29 mouse cellular contexts compared by ENCODE assay signal in the genomic region with DNA sequence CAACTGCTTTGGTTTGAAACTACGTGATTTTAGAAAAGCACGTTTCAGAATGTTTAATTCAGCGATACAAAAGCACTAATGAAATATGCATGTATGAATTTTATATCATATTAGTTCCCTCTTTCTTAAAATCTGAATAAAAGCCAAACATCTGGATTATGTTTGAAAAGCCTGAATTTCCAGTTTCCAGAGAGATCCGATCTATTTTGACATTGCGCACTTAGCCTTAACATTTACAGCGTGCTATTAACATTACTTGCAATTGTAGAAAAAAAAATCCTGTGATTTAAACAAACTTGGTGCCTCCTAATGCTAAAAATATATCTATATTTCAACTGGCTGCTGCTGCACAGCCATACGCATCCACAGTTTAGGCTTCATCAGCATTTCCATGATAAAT.
"Had no signal": no experiment of that assay in that cellular context is flagged by ENCODE, and none has a peak within 500 bp of the region (broad histone marks: within the 10 kb centered on the region; RNA-seq: fewer than 3 reads in every experiment).

No protein-coding gene starts in this region.

- H3K4me2 ChIP-seq: limb, embryonic 12.5 days; limb, embryonic 13.5 days; limb, embryonic 15.5 days; liver, embryonic 11.5 days; liver, embryonic 12.5 days; liver, embryonic 13.5 days; liver, embryonic 15.5 days; lung, embryonic 15.5 days; midbrain, embryonic 11.5 days; midbrain, embryonic 12.5 days; midbrain, embryonic 13.5 days; midbrain, embryonic 15.5 days had no signal

- DNase-seq: left cerebral cortex, postnatal 4 days; liver; liver, embryonic 13.5 days; liver, postnatal 0 days; lung, adult 18-20 months; lung, adult 2 months; lung, postnatal 10 days; lung, postnatal 14 days; lung, postnatal 4 days; midbrain, embryonic 14.5 days had no signal

- H3K36me3 ChIP-seq: limb, embryonic 12.5 days; limb, embryonic 13.5 days; limb, embryonic 15.5 days; liver, embryonic 12.5 days; liver, embryonic 13.5 days; liver, embryonic 15.5 days; lung, embryonic 15.5 days; midbrain, embryonic 10.5 days; midbrain, embryonic 12.5 days; midbrain, embryonic 13.5 days; midbrain, embryonic 15.5 days had no signal

- H3K27me3 ChIP-seq: limb, embryonic 12.5 days; limb, embryonic 13.5 days; limb, embryonic 15.5 days; liver, embryonic 12.5 days; liver, embryonic 13.5 days; liver, embryonic 15.5 days; lung, embryonic 15.5 days; megakaryocyte, embryonic 14.5 days; midbrain, embryonic 12.5 days; midbrain, embryonic 13.5 days; midbrain, embryonic 15.5 days had no signal

- ATAC-seq: liver, embryonic 12.5 days; liver, postnatal 0 days; lung, postnatal 0 days; midbrain, embryonic 13.5 days; midbrain, embryonic 15.5 days; midbrain, embryonic 16.5 days had no signal

- H3K9ac ChIP-seq: limb, embryonic 12.5 days; limb, embryonic 13.5 days; limb, embryonic 15.5 days; liver, embryonic 12.5 days; liver, embryonic 13.5 days; liver, embryonic 14.5 days; liver, embryonic 15.5 days; liver, postnatal 0 days; lung, embryonic 15.5 days; midbrain, embryonic 12.5 days; midbrain, embryonic 13.5 days; midbrain, embryonic 15.5 days had no signal

- H3K4me1 ChIP-seq: liver, embryonic 12.5 days; liver, embryonic 13.5 days; liver, embryonic 15.5 days; megakaryocyte, embryonic 14.5 days had no signal

- H3K27ac ChIP-seq: left cerebral cortex, adult 2 months; limb, embryonic 12.5 days; limb, embryonic 13.5 days; limb, embryonic 15.5 days; liver, embryonic 12.5 days; liver, embryonic 13.5 days; liver, embryonic 14.5 days; liver, embryonic 15.5 days; lung, embryonic 15.5 days; macrophage; midbrain, embryonic 10.5 days; midbrain, embryonic 12.5 days; midbrain, embryonic 13.5 days; midbrain, embryonic 15.5 days had no signal

- H3K9me3 ChIP-seq: limb, embryonic 12.5 days; limb, embryonic 13.5 days; limb, embryonic 15.5 days; liver, embryonic 12.5 days; liver, embryonic 13.5 days; liver, embryonic 15.5 days; lung, embryonic 15.5 days; megakaryocyte, embryonic 14.5 days; midbrain, embryonic 10.5 days; midbrain, embryonic 12.5 days; midbrain, embryonic 13.5 days; midbrain, embryonic 15.5 days had no signal

- H3K4me3 ChIP-seq: left cerebral cortex, adult 2 months; limb, embryonic 12.5 days; limb, embryonic 13.5 days; limb, embryonic 15.5 days; liver, embryonic 12.5 days; liver, embryonic 13.5 days; liver, embryonic 15.5 days; lung, embryonic 15.5 days; megakaryocyte, embryonic 14.5 days; midbrain, embryonic 10.5 days; midbrain, embryonic 12.5 days; midbrain, embryonic 13.5 days; midbrain, embryonic 15.5 days; myocyte had no signal
